Mouse (Mus musculus) embryonic fibroblast, embryonic 13.5 days (primary cell): ENCODE results near the gene Palm3.

ENCODE experiments used
- CTCF ChIP-seq: IDR thresholded peaks from 2 replicates; pipeline ENCODE4 v1.5.1; 2011; ENCODE audit warnings: mild to moderate bottlenecking, control low read depth, low read length, moderate library complexity, borderline replicate concordance; ENCODE audit not compliant: insufficient read depth
- POLR2A ChIP-seq: IDR thresholded peaks from 2 replicates; pipeline ENCODE4 v1.6.1; 2011; ENCODE audit warnings: low read depth, mild to moderate bottlenecking, control low read depth, low read length, moderate library complexity

GRCm38 (mm10) chr8:83980250-83980649 is 41.0 kb upstream of the Palm3 start:
- TF ChIP-seq POLR2A: no peak
- TF ChIP-seq CTCF: no peak
